Mouse (Mus musculus): ENCODE results near the gene Cwf19l2.
"Not testable (repeated sequence)": the region's sequence is repeated elsewhere in the genome, so short reads cannot be mapped to it uniquely, and the experiment has no call there.

Cwf19l2 gene

DNA sequence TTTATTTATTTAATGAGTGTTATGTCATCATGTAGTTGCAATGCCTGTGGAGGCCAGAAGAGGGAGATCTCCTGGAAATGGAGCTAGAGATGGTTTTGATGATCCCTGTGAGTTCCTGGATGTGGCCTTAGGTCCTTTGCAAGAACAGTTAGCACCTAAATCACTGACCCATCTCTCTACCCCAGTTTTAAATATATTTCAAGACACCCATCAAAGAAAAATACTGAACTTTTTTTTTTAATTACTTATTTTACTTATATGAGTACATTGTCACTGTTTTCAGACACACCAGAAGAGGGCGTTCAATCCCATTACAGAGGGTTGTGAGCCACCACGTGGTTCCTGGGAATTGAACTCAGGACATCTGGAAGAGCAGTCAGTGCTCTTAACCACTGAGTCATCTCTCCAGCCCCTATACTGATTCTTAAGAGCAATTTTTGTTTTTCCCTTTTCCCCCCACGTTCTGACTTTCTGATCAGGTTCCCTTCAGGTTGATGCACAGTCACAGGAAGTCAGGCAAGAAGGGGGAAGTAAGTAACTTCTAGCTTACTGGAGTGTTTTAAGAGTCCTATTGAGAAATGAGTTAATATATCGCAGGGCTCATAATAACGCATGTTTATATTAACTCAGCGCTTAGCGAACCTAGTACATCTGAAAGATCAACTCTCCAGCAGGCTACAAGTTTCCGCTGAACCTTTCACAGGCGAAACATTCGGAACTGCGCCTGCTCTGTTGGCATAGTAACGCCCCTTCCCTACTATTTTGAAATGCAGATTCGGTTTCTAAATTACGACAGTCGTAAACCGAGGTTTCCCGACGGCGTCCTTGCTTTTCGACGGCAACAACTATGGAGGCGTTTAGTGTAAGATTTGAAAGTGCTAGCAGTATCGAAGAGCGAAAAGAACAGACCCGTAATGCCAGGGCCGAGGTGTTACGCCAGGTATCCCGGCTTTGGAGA is at the start of gene Cwf19l2:
Gene Cwf19l2 (plus strand): TSS at position 342 of the 958 bp plus-strand sequence.
- peak; percentile 65 for DNase-seq

DNA sequence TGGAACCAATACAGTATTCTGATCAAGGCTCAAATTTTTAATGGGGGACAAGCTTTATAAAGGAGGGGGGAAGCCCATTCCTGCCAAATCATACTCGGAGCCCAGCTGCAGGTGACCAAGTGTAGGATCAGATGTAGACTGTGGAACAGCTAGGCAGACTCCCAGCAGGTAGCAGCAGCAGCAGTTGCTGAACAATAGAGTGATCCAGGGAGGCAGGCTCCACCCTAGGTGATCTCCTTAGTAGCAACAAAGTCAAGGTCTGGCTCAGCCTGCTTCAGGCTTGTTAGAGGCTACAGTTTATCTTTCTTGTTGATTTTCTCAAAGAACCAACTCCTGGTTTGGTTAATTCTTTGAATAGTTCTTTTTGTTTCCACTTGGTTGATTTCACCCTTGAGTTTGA is 27.1 kb upstream of the Cwf19l2 start:
- DNase-seq, result not testable (repeated sequence)

DNA sequence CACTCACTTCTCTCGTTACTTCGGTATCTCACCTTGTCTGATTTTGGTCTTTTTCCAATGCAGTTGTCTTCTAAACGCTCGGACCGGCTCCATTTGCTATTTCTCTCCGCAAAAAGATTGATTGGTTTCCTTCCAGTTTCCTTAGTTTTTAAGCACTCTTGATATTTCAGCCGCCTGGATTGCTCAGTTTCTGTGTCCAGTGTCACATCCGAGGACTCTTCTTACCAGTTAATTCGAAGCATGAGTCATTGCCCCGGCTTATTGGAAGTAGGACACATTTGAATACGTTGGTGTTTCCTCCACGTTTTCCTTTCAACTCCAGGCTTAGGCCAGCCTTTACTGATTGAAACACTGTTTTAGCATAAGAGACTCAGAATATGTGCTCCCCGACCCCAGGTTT is 980 bp downstream of the Cwf19l2 start:
- DNase-seq, result peak; percentile 6

DNA sequence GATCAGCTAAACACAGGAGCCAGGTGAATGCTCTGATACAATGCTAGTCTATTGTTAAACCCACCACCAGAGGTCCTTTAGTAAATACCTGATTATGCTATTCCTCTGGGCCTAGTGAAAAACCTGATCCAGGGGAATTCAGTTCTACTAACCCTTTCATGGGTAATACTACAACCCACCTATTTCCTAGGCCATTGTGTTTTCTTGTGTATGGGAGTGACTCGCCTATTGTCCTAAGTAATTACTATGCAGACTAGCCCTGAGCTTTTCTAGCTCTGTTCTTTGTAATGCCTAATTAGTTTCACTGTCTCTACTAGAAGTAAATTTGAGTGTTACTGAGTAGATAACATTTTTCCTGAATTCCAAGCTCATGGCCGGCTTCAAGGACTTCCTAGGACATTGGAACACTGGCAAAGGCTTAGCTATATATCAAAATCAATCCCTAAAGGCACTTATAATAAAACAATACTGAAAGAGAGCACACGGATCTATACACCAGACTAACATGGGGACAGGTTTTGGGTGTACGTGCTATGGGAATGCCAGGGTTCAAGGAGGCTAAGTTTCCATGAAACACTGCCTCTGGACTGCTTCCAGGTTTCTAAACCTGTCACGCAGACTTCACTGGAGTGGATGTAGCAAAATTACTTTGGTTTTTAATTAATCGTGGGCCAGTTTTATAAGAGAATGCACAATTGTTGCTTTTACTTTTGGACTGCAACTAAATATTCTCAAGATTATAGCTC is 36.3 kb downstream of the Cwf19l2 start:
- DNase-seq, result not testable (repeated sequence)

DNA sequence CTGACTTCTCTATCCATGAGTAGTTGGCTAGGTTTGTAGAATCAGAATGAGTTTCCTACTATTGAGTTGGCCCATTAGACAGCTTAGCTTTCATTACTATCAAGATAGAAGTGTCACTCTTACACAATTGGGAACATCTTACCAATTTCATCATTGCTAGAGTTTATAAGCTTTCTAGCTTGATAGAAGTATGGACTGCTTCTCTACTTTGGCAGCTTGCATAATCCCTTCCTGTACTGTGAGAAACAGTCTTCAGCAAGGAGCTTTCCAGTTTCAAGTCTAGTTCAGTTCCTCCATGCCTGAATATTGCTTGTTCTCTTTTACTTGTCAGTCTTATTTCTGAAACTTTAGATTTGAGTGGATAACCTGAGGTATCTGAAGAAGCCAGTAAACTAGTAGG is 68.5 kb downstream of the Cwf19l2 start:
- DNase-seq, result no peak

DNA sequence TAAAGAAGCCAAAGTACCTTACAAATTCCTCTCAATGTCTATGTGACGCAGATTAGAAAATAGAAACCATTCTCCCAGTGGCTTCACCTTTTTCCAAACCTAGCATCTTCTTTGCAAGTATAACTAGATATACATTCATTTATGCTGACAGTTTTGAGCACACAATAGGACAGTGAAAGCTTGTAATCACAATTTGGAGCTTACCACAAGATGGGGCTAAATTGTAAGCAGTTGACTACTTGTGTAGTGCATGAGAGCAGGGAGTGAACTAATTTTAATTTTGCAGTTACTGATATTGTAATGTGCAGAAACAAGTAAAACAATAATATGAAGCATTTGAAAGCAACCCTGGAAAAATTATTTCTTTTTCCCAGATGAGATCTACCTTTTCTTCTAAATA is 115.3 kb downstream of the Cwf19l2 start:
- DNase-seq, result no peak

DNA sequence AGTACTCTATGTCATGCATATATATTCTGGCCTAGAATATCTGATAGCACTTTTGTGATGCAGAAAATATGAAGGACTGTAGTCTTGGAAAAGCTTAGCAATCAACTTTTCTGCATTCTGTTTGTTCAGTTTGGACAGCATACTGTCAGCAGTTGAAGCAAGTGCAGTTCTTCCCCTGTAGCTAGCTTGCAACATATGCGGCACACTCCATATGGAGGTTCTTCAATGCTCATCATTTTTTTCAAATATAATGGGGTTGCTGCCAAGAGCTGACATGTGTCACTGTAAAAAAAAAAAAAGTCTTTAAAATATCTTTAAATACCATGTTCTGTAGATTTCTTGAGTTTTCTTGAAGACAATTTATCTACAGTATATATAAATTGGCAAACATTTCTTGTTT is 115.8 kb downstream of the Cwf19l2 start:
- DNase-seq, result no peak

DNA sequence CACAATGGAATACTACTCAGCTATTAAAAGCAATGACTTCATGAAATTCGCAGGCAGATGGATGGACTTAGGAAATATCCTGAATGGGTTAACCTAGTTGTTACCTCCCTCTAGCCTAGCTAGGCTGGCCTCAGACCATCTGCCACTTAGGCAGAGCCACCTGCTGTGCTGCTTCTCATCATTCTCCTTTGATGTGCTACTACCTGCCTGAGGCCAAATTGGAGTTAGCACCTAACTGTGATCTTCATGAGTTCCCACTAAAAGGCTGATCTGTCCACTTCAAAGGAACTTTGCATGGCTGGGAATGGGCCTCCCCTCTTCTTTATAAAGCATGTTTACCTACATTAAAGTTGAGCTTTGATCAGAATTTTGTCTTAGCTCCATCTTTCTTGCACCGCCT is 117.6 kb downstream of the Cwf19l2 start:
- no peak for DNase-seq
